Comparison of ENCODE assay signal across 14 mouse cellular contexts in the genomic region with DNA sequence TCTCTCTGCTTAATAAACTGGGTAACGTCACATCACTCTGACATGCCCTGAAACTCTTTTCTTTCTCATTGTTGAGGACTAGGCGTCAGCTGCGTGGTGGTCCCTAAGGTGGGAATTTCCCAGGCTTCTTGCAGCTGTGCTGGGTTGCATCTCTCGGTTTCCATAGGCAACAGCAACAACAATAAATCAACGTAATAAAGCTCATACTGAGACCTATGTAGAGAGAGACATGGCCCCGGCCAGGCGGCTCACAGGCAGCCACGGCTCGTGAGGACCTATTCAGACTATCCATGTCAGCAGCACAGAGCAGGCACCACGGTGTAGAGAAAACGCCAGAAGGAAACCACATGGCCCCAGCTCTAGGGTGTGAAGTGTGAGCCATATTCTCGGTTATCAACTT. TPM values are rescaled to one million over a fixed set of nuclear protein-coding genes. Genes with fewer than 3 reads are reported as not detected.
A peak's percentile ranks its signal among the peaks of the same experiment; 100 is the strongest.
DNase-seq lines count a peak whose midpoint lies in the region; ATAC-seq lines count a peak whose summit lies in the region.
"Had no signal": no experiment of that assay in that cellular context is flagged by ENCODE, and none has a peak within 500 bp of the region (broad histone marks: within the 10 kb centered on the region; RNA-seq: fewer than 3 reads in every experiment).

No protein-coding gene starts in this region.

- no peak overlapping the region for H3K9ac ChIP-seq in embryonic facial prominence, embryonic 11.5 days (replicated peaks; ENCODE audit: low read length)
- no peak overlapping the region for H3K9ac ChIP-seq in neural tube, embryonic 11.5 days (ENCODE audit: low read length)
- no peak overlapping the region for H3K9ac ChIP-seq in midbrain, embryonic 14.5 days (replicated peaks; ENCODE audit: low read length)
- H3K9ac ChIP-seq: embryonic facial prominence, embryonic 13.5 days; liver, postnatal 0 days had no signal

- no peak overlapping the region for H3K27ac ChIP-seq in embryonic facial prominence, embryonic 11.5 days (replicated peaks; ENCODE audit: low read depth, low read length)
- no peak overlapping the region for H3K27ac ChIP-seq in embryonic facial prominence, embryonic 10.5 days (replicated peaks)
- no peak overlapping the region for H3K27ac ChIP-seq in neural tube, embryonic 11.5 days (ENCODE audit: low read depth, low read length)
- H3K27ac ChIP-seq in midbrain, embryonic 14.5 days (replicated peaks; ENCODE audit: low read depth, low read length) = no peak overlapping the region
- H3K27ac ChIP-seq: embryonic facial prominence, embryonic 13.5 days; left cerebral cortex, adult 2 months had no signal

- no peak overlapping the region for H3K4me3 ChIP-seq in embryonic facial prominence, embryonic 11.5 days (ENCODE audit: low read depth, low read length)
- H3K4me3 ChIP-seq in embryonic facial prominence, embryonic 10.5 days = no peak overlapping the region
- no peak overlapping the region for H3K4me3 ChIP-seq in neural tube, embryonic 11.5 days (ENCODE audit: low read depth, low read length)
- H3K4me3 ChIP-seq in midbrain, embryonic 14.5 days (replicated peaks; ENCODE audit: low read depth, low read length) = no peak overlapping the region
- H3K4me3 ChIP-seq: embryonic facial prominence, embryonic 13.5 days; left cerebral cortex, adult 2 months had no signal

- H3K27me3 ChIP-seq in embryonic facial prominence, embryonic 11.5 days (ENCODE audit: control insufficient read depth, insufficient read depth, low read length) = no peaks in the 10 kb centered on the region
- H3K27me3 ChIP-seq in embryonic facial prominence, embryonic 10.5 days (replicated peaks; ENCODE audit: low read depth, poor library complexity, severe bottlenecking) = no peaks in the 10 kb centered on the region
- H3K27me3 ChIP-seq in neural tube, embryonic 11.5 days (ENCODE audit: control insufficient read depth, insufficient read depth, low read length) = 0 out of 2 replicates have a peak, but pooled peaks cover 2% of the 10 kb centered on the region
- H3K27me3 ChIP-seq in midbrain, embryonic 14.5 days (ENCODE audit: control insufficient read depth, insufficient read depth, low read length) = no peaks in the 10 kb centered on the region
- H3K27me3 ChIP-seq: embryonic facial prominence, embryonic 13.5 days had no signal

- 69% methylated on average over 12 of the region's 12 CpGs for WGBS in embryonic facial prominence, embryonic 11.5 days
- 80% methylated on average over 12 of the region's 12 CpGs for WGBS in embryonic facial prominence, embryonic 10.5 days
- WGBS in neural tube, embryonic 11.5 days = 34% methylated on average over 12 of the region's 12 CpGs
- 40% methylated on average over 12 of the region's 12 CpGs for WGBS in midbrain, embryonic 14.5 days

- H3K4me1 ChIP-seq in embryonic facial prominence, embryonic 11.5 days (ENCODE audit: control insufficient read depth, insufficient read depth, low read length) = no peaks in the 10 kb centered on the region
- 0 out of 2 replicates have a peak, but pooled peaks cover 2% of the 10 kb centered on the region for H3K4me1 ChIP-seq in embryonic facial prominence, embryonic 10.5 days
- H3K4me1 ChIP-seq in neural tube, embryonic 11.5 days (ENCODE audit: control insufficient read depth, insufficient read depth, low read length) = peaks cover 16% of the 10 kb centered on the region
- peaks cover 23% of the 10 kb centered on the region for H3K4me1 ChIP-seq in midbrain, embryonic 14.5 days (ENCODE audit: control insufficient read depth, insufficient read depth, low read length)

- no peak for DNase-seq in embryonic facial prominence, embryonic 11.5 days (ENCODE audit: low spot score)
- DNase-seq in embryonic facial prominence, embryonic 10.5 days (ENCODE audit: low spot score) = no peak
- DNase-seq in neural tube, embryonic 11.5 days (ENCODE audit: low spot score) = peak; percentile 63
- no peak for DNase-seq in neural tube, embryonic 10.5 days (ENCODE audit: extremely low spot score, low spot score)
- DNase-seq in midbrain, embryonic 14.5 days = peak; percentile 61
- no peak for DNase-seq in thymus, postnatal 14 days
- DNase-seq: cerebellum, adult 11-12 months; kidney, postnatal 36 days; liver, postnatal 0 days had no signal

- 0 out of 2 replicates have a peak, but pooled peaks have one; percentile 56 for ATAC-seq in embryonic facial prominence, embryonic 11.5 days (replicated peaks; ENCODE audit: insufficient number of reproducible peaks, low FRiP score, low TSS enrichment, low read depth)
- peak; percentile 62 for ATAC-seq in neural tube, embryonic 11.5 days (ENCODE audit: insufficient read depth, low FRiP score, low TSS enrichment)
- ATAC-seq in midbrain, embryonic 14.5 days (ENCODE audit: low FRiP score, low TSS enrichment) = no peak
- no peak for ATAC-seq in frontal cortex, adult (ENCODE audit: low TSS enrichment)
- no peak for ATAC-seq in megakaryocyte-erythroid progenitor cell, adult 5-6 weeks (replicated peaks; ENCODE audit: low FRiP score, low TSS enrichment, poor library complexity, severe bottlenecking)
- ATAC-seq: liver, postnatal 0 days had no signal

- H3K36me3 ChIP-seq in embryonic facial prominence, embryonic 11.5 days (replicated peaks; ENCODE audit: control insufficient read depth, insufficient read depth, low read depth, low read length) = no peaks in the 10 kb centered on the region
- H3K36me3 ChIP-seq in embryonic facial prominence, embryonic 10.5 days (replicated peaks) = no peaks in the 10 kb centered on the region
- no peaks in the 10 kb centered on the region for H3K36me3 ChIP-seq in neural tube, embryonic 11.5 days (ENCODE audit: control insufficient read depth, insufficient read depth, low read length)
- H3K36me3 ChIP-seq in midbrain, embryonic 14.5 days (ENCODE audit: control insufficient read depth, insufficient read depth, low read length) = 0 out of 2 replicates have a peak, but pooled peaks cover 8% of the 10 kb centered on the region
- H3K36me3 ChIP-seq: embryonic facial prominence, embryonic 13.5 days had no signal

- H3K4me2 ChIP-seq in embryonic facial prominence, embryonic 11.5 days (ENCODE audit: low read depth, low read length) = no peak overlapping the region
- H3K4me2 ChIP-seq in neural tube, embryonic 11.5 days (ENCODE audit: low read depth) = no peak overlapping the region
- no peak overlapping the region for H3K4me2 ChIP-seq in midbrain, embryonic 14.5 days (ENCODE audit: low read length)
- H3K4me2 ChIP-seq: embryonic facial prominence, embryonic 13.5 days had no signal

- H3K9me3 ChIP-seq in embryonic facial prominence, embryonic 11.5 days (replicated peaks; ENCODE audit: control insufficient read depth, low read length) = no peaks in the 10 kb centered on the region
- no peaks in the 10 kb centered on the region for H3K9me3 ChIP-seq in embryonic facial prominence, embryonic 10.5 days
- no peaks in the 10 kb centered on the region for H3K9me3 ChIP-seq in neural tube, embryonic 11.5 days (ENCODE audit: control insufficient read depth, low read length)
- no peaks in the 10 kb centered on the region for H3K9me3 ChIP-seq in midbrain, embryonic 14.5 days (ENCODE audit: control insufficient read depth, low read length)
- H3K9me3 ChIP-seq: embryonic facial prominence, embryonic 13.5 days had no signal

RNA-seq across cellular contexts. Expression of a gene that starts 50.3 kb away (rescaled TPM):
- polyA plus RNA-seq in embryonic facial prominence, embryonic 11.5 days (2014; fragmentation: Nextera tagmentation; extraction: Ambion mirVana) = 0.07 and 0.25 TPM in 2 replicates
- polyA plus RNA-seq in embryonic facial prominence, embryonic 10.5 days (2016; fragmentation: Nextera tagmentation; extraction: Ambion mirVana) = 0.10 and 0.15 TPM in 2 replicates
- polyA plus RNA-seq in neural tube, embryonic 11.5 days (2014; fragmentation: Nextera tagmentation; extraction: Ambion mirVana) = 0.37 and 0.65 TPM in 2 replicates
- polyA plus RNA-seq in midbrain, embryonic 14.5 days (2014; fragmentation: Nextera tagmentation; extraction: Ambion mirVana) = 3.9 and 4.5 TPM in 2 replicates
- total RNA-seq in megakaryocyte-erythroid progenitor cell, adult 5-6 weeks (2014; fragmentation: Nextera tagmentation) = not detected in 2 replicates
- total RNA-seq in megakaryocyte-erythroid progenitor cell, adult 5-6 weeks (2017) = not detected in 2 replicates
- total RNA-seq: hematopoietic stem cell, adult 5-6 weeks had no signal

Comparison
In these comparisons a context has a peak if more than half of its experiments do, and no peak if none do; other contexts are left out.
1. DNase-seq: peak in neural tube, embryonic 11.5 days (single experiment) and midbrain, embryonic 14.5 days (single experiment); none in embryonic facial prominence, embryonic 11.5 days (single experiment), embryonic facial prominence, embryonic 10.5 days (single experiment), neural tube, embryonic 10.5 days (single experiment) and thymus, postnatal 14 days (single experiment).
2. ATAC-seq: peak in embryonic facial prominence, embryonic 11.5 days (single experiment) and neural tube, embryonic 11.5 days (single experiment); none in midbrain, embryonic 14.5 days (single experiment), frontal cortex, adult (single experiment) and megakaryocyte-erythroid progenitor cell, adult 5-6 weeks (single experiment).